Mouse (Mus musculus) spleen, postnatal 36 days (tissue): ENCODE measurements around the gene Rem2.

ENCODE experiments used
- DNase-seq, 2 experiments: peaks; one replicate each; pipeline ENCODE4 v3.0.0; 2022; ENCODE audit warnings: low spot score in 2 of 2, mixed read lengths in 1 of 2

Gene Rem2

DNA sequence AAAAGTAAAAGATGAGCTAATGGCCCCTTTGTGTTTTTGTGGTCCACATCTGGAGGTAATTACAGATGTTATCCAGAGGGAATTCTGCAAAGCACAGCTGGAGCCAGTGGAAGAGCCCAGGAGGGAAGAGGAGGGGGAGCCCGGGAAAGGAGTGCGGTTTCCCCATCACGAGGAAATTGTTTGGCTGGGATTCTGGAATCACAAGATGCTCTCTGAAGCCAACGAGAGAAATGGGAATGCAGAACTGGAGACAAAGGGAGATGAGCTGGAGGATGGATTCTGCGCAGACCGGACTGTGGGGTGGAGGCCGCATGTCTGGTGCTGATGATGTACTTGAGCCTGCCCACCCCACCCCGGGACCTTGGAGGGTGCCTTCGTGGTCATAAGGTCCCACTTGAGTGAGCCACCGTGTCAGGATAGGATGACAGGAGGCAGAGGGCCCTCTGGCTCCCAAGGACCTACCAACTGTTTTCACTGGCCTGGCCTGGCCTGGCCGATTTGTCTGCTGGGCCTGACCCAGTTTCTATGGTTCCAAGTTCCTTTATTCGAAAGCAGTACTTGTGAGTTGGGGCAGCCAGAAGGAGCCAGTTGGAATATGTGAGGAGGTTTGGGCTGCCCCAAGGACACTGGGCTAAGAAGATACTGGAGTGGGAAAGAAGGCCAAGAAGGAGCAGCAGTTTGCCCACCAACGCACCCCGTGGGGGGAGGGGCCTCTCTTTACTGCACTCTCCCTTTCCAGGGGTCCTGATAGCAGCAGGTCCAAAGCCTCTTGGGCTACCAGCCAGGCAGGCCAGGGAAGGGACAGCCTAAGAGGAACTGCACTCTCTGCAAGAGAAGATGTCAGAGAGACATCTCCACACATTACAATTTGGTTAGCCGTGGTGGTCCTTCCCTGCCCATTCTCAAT, 31.9 kb upstream of the Rem2 start:
- no peak for DNase-seq

DNA sequence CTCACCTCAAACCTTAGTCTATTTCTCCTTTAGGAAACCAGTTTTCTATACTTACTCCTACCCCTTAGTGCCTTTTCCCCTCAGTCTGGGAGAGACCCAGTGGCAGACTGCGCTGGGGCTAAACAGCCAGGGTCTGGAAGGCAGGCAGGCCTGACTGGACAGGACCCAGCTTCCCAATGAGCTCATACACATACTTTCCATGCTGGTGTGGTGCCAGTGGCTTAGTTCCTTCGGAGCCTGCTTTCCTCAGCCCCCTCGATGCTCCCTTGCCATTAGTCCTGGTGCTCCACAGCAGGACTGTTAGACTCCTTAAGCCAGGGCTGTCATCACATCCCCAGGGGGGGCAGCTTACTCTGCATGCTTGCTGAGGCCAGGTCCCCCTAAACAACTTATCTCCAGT, 30.4 kb upstream of the Rem2 start:
- no peak for DNase-seq

DNA sequence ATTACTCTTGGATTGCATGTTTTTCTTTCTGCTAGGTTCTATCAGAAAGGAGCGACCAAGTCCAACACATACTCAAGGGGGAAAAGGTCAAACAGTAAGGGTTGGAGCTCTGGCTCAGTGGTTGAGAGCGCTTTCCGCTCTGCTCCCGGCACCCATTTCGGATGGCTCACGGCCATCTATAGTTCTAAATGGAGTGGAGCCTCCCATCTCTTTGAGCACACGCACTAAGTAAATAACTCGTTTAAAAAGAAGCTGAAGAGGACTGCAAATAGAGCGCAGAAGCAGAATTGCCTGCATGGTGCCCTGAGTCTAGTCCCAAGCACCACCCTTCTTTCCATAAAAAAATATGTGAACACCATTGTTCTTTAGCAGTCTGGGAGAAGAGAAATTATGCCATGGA, 22.3 kb upstream of the Rem2 start:
- no peak for DNase-seq

DNA sequence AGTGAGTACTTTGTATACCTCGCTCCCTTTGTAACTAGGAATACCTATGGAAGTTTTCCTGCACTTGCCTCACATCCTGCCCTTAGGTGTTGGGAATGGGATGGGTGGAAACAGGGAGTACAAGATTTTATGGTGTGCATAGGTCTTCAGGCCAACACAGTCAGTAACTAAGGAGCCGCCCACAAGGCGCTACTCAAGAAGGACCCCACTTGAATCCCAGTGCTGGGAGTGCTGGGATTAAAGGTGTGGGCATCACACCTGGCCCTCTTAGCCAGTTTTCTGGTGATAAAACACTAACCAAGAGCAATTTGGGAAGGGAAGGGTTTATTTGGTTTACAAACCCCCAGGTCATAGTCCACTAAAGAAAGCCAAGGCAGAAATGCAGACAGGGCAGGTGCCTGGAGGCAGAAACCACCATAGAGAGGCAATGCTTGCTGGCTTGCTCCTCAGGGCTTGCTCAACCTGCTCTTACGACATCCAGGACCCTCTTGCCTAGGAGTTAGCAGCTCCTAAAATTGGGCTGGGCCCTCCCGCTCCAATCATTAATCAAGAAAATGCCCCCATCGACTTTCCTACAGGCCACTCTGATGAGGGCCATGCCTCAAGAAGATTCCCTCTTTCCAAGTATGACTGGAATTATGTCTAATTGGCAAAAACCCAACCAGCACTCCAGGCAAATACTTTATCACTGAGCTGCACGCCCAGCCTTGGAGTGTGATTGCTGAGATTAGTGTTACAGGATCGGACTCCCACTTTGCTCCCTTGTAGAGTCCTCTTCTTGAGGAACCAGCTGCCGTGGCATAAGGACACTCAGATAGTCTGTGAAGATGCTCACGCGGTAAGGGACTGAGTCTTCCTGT, 21.0 kb upstream of the Rem2 start:
- no peak for DNase-seq

DNA sequence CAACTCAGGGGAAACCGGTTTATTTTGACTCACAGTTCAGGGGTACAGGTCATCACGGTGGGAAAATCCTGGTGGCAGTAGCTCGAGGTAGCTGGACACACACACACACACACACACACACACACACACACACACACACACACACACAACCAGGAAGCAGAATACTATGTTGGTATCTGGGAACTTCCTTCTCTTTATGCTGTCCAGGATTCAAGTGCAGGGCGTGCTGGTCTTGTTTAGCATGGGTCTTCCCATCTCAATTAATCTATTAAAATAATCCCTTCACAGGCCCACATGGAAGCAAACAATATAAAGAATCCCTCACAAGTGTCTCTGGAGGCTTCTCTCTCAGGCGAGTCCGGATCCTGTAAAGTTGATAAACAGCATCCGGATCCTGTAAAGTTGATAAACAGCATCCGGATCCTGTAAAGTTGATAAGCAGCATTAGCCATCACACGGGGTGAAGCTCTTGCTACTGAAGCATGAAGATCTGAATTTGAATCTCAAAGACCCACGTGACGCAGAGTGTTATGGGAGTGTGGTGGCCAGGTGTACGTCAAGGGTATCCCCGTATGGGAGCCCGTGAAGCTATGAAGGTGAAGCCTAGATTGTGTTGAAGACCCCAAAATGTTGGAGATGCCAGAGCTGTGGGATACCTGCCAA, 17.9 kb upstream of the Rem2 start:
- no peak for DNase-seq

DNA sequence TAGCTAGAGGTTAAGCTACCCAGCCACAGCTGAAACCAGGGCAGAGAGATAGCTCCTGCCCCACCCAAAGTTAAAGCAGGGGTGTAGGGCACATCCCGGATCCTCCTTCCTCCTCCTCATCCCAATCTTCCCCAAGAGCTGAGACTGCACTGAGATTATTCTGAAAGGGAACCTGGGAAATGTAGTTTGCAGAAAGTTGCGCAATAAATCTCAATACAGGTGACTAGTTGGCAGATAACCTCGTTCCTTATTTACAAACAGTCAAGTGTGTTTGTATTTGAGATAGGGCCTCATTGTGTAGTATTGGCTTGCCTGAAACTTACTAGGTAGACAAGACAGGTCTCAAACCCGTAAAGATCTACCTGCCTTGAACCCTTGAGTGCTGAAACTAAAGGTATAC, 13.8 kb upstream of the Rem2 start:
- no peak for DNase-seq

DNA sequence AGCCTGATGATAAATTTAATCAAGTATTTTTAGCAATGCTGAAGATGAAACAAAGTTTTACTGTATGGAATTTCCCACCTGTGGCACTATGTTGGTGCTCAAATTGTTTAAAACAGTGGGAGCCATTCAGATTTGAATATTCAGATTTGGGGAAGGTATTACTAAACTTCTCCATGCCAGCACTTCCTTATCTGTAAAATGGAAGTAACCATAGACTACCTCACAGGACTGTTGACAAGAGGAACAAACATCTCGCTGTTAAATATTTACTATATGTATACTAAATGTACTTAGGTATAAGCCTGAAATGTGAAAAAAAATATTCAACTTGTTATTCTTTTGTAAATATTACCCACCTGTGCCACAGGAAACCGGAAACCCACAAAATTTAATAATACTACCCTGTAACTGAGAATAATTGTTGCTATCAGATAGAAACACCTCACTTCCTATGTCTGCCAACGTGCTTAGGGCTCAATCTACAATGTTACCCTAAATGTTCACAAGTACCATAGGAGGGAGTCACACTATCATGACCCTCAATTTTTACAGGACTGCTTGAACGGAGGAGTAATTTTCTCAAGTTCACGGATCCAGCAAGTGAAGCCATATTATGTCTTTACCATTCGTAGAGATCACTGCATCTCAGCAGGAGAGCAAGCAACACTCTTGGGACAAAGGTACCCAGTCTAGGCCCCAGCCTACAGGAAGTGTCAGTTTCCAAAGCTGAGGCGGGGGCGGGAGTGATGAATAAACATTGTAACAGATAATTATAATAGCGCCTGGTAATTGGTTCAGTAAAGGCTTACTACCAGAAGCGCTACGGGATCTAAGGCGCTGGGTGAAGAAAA, 12.6 kb upstream of the Rem2 start:
- no peak for DNase-seq

DNA sequence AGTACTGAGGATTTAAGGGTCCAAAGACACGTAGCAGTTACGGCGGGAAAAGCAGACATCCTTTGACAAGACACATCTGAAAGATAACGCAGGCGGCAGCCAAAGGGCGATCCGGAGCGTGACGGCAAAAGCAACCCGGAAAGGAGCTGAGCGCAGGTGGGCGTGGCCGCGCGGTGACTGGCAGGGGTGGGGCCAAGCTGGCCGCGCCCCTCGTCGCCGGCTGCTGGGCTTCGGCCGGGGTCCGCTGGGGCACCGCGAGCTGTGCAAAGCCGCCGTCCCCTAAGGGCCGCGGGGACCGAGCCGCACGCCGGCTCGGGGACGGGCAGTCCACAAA, 12.0 kb upstream of the Rem2 start, which contains the start of gene Lrp10:
Lrp10 (plus strand) TSS at position 179 of the 334 bp plus-strand sequence.
- peak; percentile 92 to 94 for DNase-seq

DNA sequence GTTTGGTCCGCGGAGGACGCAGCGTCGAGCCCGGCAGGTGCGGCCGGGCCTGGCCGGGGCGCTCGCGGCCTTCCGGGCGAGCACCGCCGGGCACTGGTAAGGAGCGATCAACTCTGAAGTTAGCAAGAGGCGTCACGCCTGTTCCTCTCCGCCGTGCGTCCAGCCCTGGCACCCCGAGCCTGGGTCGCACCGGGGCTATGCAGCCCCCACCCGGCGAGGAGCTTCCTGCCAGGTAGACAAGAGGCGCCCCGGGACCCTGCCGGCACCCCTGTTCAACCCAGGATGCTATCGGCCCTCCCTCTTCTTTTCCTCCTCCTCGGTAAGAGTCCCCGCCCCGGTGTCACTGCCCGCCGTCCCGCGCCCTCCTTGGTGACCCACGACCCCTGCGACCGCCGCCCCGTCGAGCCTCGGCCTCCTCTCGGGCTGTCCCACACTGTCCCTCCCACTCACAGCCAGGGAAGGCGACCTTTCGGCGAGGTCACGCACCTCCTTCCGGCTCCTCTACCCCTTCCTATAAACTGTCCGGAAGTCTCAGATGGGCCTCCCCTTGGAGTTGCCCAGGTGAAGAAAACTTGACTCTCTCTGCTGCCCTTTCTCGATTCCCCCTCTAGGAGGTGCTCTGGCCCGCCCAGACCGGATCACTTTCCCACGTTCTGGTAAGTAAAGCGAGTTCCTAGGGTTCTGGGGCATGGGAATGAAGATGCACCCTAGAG, 11.5 kb upstream of the Rem2 start:
- peak; percentile 82 to 83 for DNase-seq

DNA sequence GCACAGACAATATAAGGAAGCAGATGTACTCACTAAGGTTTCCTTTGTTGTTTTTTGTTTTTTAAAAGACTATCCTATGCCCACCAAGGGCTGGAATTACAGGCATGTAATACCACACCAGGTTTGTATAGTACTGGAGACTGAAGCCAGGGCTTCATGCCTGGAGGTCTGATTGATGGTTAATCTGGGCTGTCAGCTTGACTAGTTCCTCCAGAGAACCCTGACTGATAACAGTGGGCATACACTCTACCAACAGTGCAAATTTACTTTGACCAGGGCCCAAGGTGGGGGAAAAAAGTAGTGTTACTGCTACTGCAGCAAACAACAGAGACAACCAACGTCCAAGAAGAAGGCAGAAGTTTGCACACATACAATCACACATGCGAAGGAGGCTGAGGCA, 4.4 kb upstream of the Rem2 start:
- no peak for DNase-seq

DNA sequence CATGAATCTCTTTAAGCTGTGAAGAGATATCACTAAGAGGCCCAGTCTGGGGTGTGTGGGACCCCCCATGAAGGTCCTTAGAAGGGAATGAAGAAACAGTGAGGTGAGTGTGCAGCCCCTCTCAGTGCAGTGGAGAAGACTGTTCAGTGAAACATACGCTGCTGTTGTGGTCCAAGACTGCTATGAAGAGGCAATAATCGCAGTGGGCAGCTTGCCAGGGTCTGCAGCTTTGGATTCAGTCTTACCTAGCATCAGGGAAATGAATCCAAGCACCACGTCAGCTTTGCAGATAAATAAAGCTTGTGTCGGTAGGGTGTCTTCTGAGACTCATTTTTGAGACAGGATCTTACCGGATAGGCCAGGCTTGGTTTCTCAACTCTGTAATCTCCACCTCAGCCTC, 3.2 kb upstream of the Rem2 start:
- no peak for DNase-seq

DNA sequence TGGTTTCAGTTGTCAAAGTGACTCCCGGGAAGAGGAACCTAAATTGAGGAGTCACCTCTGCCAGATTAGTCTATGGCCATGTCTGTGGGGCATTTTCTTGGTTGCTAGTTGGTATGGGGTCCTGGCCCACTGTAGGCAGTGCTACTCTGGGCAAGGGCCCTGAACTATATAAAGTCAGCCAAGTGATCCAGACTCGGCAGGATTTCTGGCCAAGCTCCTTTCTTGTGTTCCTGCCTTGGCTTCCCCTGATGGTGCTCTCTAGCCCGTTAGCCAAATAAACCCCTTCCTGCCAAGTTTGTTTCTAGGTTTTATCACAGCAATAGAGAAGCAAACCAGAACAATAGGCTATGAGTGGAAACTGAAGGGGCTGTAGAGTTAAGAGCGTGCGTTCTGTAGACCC, 1.2 kb upstream of the Rem2 start:
- no peak for DNase-seq

DNA sequence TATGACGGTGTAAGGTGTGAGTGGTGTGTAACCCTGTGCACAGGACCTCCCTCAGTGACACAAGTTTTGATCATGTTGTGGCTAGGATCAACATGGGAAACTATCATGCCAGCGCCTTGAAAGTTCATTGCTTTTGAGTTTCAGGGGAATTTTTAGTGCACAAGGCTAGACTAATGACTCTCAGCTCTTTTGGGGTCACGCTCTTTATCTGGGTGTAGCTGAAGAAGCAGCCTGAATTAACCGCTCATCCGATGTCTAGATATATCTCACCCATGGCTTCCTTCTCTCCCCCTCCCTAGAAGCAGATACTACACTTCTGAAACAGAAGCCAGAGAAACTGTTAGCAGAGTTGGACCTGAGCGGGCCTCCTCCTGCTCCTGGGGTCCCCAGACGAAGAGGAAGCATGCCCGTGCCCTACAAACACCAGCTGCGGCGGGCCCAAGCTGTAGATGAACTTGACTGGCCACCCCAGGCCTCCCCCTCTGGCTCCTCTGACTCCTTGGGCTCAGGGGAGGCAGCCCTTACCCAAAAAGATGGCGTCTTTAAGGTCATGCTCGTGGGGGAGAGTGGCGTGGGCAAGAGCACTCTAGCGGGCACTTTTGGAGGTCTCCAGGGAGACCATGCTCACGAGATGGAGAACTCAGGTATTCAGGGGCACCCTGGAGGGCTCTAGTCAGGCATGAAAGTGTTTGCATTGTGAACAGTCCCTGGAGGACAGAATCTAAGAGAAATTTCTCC, 1.4 kb downstream of the Rem2 start:
- peak in 1 of 2 experiments; percentile 45 for DNase-seq

DNA sequence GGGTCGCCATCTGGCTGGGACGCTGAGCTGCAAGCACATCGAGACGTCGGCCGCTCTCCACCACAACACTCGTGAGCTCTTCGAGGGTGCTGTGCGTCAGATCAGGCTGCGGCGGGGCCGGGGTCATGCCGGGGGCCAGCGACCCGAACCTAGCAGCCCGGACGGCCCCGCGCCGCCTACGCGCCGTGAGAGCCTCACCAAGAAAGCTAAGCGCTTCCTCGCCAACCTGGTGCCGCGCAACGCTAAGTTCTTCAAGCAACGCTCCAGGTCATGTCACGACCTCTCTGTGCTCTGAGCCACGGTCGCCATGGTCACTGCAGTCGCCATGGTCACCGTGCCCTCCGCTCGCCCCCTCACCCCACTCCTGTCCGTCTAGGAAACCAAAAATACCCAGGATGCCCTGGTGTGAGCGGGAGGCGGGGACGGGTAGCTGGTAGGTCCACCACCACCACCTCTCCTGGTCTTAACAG, 3.6 kb downstream of the Rem2 start:
- DNase-seq = peak; percentile 52

DNA sequence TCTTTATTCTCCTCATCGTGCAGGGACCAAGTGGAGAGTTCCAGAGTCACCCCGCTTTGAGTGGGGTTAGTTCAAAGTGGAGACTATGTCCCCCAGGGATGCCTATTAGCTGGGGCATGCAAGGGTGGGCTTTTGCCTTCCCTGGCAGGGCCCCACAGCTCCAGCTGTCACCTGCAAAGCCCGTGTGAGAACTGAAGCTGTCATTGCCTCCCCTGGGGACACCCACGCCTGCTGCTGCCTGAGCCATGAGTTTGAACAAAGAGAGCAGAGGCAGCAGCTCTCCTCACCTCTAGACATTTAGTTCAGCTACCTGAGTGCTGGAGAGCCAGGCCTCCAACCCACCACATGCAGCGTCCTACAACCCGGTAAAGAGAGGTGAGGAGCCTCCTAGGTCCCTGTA, 4.8 kb downstream of the Rem2 start:
- DNase-seq = peak; percentile 64 to 69

DNA sequence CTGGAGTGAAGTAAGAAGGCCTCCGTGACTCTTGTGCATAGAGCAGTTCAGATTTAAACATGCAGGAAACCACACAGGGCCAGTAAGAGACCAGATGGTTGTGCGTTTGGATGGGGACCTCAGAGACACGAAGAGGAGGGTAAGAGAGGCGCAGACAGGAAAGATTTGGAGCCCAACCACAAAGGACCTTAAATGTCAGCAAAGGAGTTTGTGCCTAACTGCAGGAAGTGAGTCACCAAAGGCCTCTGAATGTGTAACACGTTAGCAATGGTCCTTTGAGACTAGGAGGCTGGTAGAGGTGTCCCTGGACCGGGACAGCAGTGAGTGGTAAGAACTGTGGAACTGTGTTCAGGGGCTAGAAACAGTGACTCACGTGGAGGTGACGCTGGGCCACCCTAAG, 5.5 kb downstream of the Rem2 start:
- no peak for DNase-seq

DNA sequence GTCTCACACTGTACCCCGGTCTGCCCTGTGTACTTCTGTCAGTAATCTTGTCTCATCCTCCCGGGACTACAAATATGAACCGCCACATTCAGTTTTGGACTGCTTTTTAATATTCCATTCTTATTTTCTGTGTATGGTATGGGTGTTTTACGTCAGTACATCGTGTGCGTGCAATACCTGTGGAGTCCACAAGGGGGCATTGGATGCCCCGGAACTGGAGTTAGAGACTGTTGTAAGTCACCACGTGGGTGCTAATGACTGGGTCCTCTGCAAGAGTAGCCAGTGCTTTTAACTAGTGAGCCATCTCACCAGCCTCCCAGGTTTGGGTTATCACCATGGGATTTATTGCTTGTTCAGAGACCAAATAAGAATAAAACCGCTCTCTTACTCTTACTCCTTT, 6.6 kb downstream of the Rem2 start:
- DNase-seq = peak in 1 of 2 experiments; percentile 68

DNA sequence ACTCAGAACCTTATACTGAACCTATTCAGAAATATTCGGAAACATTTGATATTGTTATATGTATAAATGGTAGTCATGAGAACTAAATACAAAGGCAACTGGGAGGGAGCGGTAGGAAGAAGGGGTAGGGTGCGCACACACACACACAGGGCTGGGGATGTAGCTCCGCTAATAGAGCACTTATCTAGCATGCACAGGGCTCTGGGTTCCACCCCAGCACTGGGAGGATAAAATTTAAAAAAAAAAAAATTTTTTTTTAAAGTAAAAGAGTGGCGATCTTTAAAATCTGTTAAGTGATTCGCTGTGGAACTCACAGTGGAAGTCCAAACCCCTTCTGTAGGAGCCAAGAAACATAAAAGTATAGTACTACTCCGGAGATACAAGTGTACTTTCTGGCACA, 10.0 kb downstream of the Rem2 start:
- DNase-seq = no peak

DNA sequence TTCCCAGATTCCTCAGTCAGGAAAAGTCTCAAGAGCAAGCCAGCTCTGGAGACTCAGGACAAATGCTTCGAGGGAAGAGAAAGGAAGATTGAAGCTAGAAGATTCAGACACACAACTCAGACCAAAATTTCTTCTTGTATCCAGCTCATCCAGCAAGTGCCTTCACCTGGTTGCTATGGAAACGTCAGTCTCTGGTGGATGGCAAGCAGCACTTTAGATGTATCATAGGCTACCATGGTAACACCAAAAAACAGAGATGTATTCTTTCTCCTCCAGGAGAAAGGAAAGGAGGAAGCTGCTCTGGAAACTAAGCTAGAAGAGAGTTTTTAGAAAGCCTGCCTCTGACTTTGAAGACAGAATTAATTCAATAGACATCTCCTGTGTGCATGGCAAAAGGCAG, 11.8 kb downstream of the Rem2 start:
- no peak for DNase-seq

DNA sequence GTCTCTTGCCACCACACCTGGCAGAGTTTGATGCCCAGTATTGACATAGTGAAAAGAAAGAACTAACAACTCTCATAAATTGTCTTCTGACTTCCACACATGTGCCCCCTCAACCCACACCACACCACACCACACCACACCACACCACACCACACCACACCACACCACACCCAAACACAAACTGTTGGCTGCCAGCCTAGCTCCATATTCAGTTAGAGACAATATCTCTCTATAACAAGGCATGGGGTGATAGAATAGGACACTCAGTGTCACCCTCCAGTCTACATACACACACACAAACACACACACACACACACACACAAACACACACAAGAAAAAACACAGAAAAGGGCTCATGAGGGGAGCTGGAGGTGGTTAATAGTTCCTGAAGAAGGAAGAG, 12.4 kb downstream of the Rem2 start:
- DNase-seq = no peak
